Mouse (Mus musculus): ENCODE data around the gene Cyp4a31.
"Not testable (repeated sequence)": the region's sequence is repeated elsewhere in the genome, so short reads cannot be mapped to it uniquely, and the experiment has no call there.

Cyp4a31 gene

GRCm38 (mm10) chr4:115563401-115563800, at the start of gene Cyp4a31:
TSS of gene Cyp4a31 (plus strand) at chr4:115563649.
- DNase-seq (ENCODE audit: low spot score in 2 of 2) = no peak

GRCm38 (mm10) chr4:115513964-115514363, 49.5 kb upstream of the Cyp4a31 start:
- not testable (repeated sequence) for DNase-seq (ENCODE audit: low spot score in 2 of 2)

- DNase-seq (ENCODE audit: low spot score in 2 of 2) = not testable (repeated sequence)
Measured at GRCm38 (mm10) chr4:115518000-115518399, 45.4 kb upstream of the Cyp4a31 start, which contains the start of gene Cyp4a10. TSS of gene Cyp4a10 (plus strand) at chr4:115518264.

GRCm38 (mm10) chr4:115519444-115519843, 44.0 kb upstream of the Cyp4a31 start:
- DNase-seq (ENCODE audit: low spot score in 2 of 2) = no peak

- DNase-seq (ENCODE audit: low spot score in 2 of 2) = no peak
Measured at GRCm38 (mm10) chr4:115521766-115522165, 41.7 kb upstream of the Cyp4a31 start.

GRCm38 (mm10) chr4:115545101-115545500, 18.3 kb upstream of the Cyp4a31 start:
- no peak for DNase-seq (ENCODE audit: low spot score in 2 of 2)

GRCm38 (mm10) chr4:115546141-115546828, 17.2 kb upstream of the Cyp4a31 start:
- no peak for DNase-seq (ENCODE audit: low spot score in 2 of 2)

GRCm38 (mm10) chr4:115552726-115553125, 10.7 kb upstream of the Cyp4a31 start:
- DNase-seq (ENCODE audit: low spot score in 2 of 2) = no peak

- DNase-seq (ENCODE audit: low spot score in 2 of 2) = no peak
Measured at GRCm38 (mm10) chr4:115555513-115555912, 7.9 kb upstream of the Cyp4a31 start.

GRCm38 (mm10) chr4:115557861-115558561, 5.4 kb upstream of the Cyp4a31 start:
- DNase-seq (ENCODE audit: low spot score in 2 of 2) = no peak

- DNase-seq (ENCODE audit: low spot score in 2 of 2) = not testable (repeated sequence)
Measured at GRCm38 (mm10) chr4:115561236-115561635, 2.2 kb upstream of the Cyp4a31 start.

- DNase-seq (ENCODE audit: low spot score in 2 of 2) = not testable (repeated sequence)
Measured at GRCm38 (mm10) chr4:115564469-115565225, 1.2 kb downstream of the Cyp4a31 start.

- DNase-seq (ENCODE audit: low spot score in 2 of 2) = no peak
Measured at GRCm38 (mm10) chr4:115575255-115575654, 11.8 kb downstream of the Cyp4a31 start.

- DNase-seq (ENCODE audit: low spot score in 2 of 2) = no peak
Measured at GRCm38 (mm10) chr4:115575776-115576175, 12.3 kb downstream of the Cyp4a31 start.

- DNase-seq (ENCODE audit: low spot score in 2 of 2) = no peak
Measured at GRCm38 (mm10) chr4:115583036-115583435, 19.6 kb downstream of the Cyp4a31 start.

GRCm38 (mm10) chr4:115596357-115596756, 32.9 kb downstream of the Cyp4a31 start:
- no peak for DNase-seq (ENCODE audit: low spot score in 2 of 2)

- DNase-seq (ENCODE audit: low spot score in 2 of 2) = no peak
Measured at GRCm38 (mm10) chr4:115596824-115597336, 33.4 kb downstream of the Cyp4a31 start.

GRCm38 (mm10) chr4:115600611-115601010, 37.2 kb downstream of the Cyp4a31 start, which contains the start of gene Cyp4a32:
TSS of gene Cyp4a32 (plus strand) at chr4:115600969.
- DNase-seq (ENCODE audit: low spot score in 2 of 2) = not testable (repeated sequence)

- no peak for DNase-seq (ENCODE audit: low spot score in 2 of 2)
Measured at GRCm38 (mm10) chr4:115614005-115614404, 50.6 kb downstream of the Cyp4a31 start.

- DNase-seq (ENCODE audit: low spot score in 2 of 2) = not testable (repeated sequence)
Measured at GRCm38 (mm10) chr4:115625560-115625959, 62.1 kb downstream of the Cyp4a31 start.
